Mouse (Mus musculus) small intestine, adult 2 months (tissue): Measurements from ENCODE around the gene Shq1.

Experiments
- CTCF ChIP-seq: fragments of 200-500 bp; IDR thresholded peaks from 2 replicates; pipeline ENCODE4 v1.5.1; 2012; ENCODE audit warnings: low read depth, mild to moderate bottlenecking, control low read depth, inconsistent platforms, low read length, moderate library complexity, mixed read lengths; ENCODE audit not compliant: insufficient replicate concordance, insufficient read length; ENCODE audit errors: extremely low read depth
- POLR2A ChIP-seq: fragments of 200-500 bp; IDR thresholded peaks from 2 replicates; pipeline ENCODE4 v1.6.1; 2012; ENCODE audit warnings: low read depth, mild to moderate bottlenecking, control low read depth, inconsistent platforms, low read length, moderate library complexity

DNA sequence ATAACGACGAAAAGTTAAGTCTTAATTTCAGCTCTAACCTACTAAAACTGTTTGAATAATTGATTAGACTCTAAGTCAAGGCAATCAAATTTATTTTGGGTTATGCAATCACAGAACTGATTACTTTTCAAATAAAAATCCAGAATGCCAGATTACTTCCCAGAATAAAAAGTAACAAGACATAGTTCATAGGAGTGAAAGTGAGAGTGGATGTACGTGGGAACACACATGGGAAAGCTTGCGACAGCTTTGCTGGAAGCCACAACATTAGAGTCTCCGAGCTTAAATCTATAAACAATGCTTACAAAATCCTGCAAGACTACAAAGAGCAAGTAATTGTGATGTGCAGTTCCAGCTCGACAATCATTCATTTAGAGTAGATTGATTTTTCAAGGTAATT, 41.9 kb downstream of the Shq1 start:
- TF ChIP-seq CTCF, result no peak
- TF ChIP-seq POLR2A, result no peak
